Mouse (Mus musculus) R1 (cell line): ENCODE measurements around the gene Gm11983.

Experiments used
- DNase-seq: peaks from one replicate; pipeline ENCODE4 v3.0.0-alpha.2; 2018; ENCODE audit warnings: low read depth, low spot score

The Gm11983 gene

GRCm38 (mm10) chr11:6837554-6837953 lies at the start of gene Gm11983:
Gene Gm11983, minus strand, starts transcription at chr11:6837654.
- no peak for DNase-seq

DNA sequence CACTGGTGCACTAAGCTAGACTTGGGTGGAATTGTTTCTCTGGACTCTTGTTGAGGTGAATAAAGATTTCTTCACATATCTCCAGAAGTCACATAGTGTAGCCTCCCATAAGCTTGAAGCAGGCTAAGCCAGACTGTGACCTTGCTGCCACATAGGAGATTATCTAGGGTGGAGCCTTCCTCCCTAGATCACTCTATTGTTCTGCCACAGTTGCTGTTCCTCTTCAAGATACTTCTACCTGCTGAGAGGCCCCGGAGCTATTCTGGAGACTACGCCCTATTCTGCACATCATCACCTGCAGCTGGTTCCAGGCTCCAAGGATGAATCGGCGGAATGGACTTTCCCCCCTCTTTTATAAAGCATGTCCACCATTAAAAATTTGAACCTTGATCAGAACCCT lies 45.6 kb upstream of the Gm11983 start:
- DNase-seq: peak; percentile 88

GRCm38 (mm10) chr11:6881614-6882013 lies 44.2 kb upstream of the Gm11983 start:
- peak; percentile 84 for DNase-seq

- no peak for DNase-seq
Observed at GRCm38 (mm10) chr11:6877740-6878139, 40.3 kb upstream of the Gm11983 start.

GRCm38 (mm10) chr11:6870947-6871346 lies 33.5 kb upstream of the Gm11983 start:
- DNase-seq: no peak

GRCm38 (mm10) chr11:6865536-6865935 lies 28.1 kb upstream of the Gm11983 start:
- no peak for DNase-seq

DNA sequence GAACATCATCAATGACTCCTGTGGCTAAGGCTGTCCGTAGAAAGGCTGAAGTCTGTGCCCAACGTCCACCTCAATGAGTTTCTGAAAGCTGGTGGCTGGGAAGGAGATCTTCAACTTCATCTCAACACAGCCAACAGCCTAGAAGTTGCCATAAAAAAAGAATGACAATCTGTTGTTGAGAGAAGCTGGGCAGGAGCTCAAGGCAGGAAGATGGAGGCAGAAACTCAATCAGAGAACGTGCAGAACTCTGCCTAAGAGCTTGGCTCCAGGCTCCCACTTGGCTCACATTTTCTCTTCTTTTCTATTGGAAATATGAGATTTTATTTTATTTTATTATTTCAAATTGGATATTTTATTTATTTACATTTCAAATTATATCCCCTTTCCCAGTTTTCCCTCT lies 24.7 kb upstream of the Gm11983 start:
- no peak for DNase-seq

DNA sequence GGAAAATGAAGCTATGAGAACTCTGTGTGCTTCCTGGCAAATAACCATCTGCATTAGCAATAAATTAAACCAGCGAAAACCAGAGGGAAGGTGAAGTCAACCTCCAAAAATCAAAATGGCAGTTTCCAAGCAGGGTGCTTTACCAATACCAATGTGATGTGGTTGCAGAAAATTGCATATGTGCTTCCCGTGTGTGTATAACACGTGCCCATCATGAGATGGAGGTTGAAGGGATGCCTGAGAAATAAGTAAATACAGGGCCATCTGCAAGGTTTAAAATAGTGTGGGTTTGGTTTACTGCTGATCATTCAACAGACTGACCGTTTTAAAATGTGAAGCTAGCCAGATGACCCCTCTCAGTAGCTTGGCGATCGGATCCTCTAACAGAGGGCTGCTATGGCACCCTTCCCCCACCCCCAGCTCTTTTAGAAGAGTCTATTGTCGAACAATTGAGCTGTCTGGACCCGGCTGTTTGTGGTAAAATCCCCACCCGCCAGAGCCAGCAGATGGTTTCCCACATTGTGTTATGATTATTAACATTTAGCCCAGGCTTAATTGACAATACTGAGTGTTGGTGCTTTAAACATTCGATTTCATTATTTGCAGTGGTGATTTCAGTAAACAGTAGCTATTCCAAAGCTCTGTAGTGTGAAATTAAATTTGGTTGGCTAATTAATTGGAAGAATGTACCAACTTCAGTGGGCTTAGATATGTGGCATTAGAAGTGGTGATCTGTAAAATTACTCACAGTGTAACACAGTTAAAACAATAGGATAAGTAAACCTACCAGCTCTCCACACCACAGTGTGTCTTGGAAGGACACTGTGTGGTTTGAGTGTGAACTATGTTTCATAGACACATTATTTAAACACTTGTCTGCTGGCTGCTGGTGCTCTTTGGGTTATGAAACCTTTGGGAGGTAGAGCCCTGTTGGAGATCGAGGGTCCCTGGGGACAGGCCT lies 22.7 kb upstream of the Gm11983 start:
- no peak for DNase-seq

- no peak for DNase-seq
Observed at GRCm38 (mm10) chr11:6859096-6859495, 21.6 kb upstream of the Gm11983 start.

DNA sequence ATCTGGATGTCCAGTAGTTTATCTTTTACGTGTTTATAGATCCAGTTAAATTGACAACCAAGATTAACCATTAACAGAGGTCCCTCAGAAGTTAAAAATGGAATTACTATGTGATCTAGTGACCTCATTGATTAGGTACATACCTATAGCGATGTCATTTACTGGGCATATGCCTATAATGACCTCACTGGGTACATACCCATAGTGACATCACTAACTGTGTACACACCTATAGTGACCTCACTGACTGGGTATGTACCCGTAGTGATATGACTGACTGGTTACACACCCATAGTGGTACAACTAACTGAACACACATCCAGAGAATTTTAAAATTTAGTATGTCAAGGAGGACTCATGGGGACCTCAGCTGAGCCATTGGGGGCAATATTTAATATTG lies 18.5 kb upstream of the Gm11983 start:
- DNase-seq: no peak

GRCm38 (mm10) chr11:6853366-6853765 lies 15.9 kb upstream of the Gm11983 start:
- peak; percentile 78 for DNase-seq

GRCm38 (mm10) chr11:6843831-6844230 lies 6.4 kb upstream of the Gm11983 start:
- no peak for DNase-seq

DNA sequence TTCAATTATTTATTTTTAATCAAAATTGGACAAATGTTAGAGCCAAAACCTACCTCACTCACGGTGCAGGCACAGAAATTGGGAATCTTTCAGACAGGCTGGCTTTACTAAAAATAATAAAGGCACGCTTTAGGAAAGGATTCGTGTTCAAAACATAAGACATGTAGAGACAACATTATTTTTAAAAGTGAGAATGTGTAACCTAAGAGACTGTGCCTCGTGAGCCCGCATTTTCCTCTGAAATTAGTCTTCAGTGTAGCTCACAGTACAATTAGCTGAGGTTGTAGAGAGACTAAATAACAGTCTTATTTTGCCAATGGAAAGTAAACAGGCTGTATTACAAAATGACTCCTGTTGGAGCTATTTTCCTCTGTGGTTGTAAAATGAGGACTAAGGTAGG lies 4.7 kb upstream of the Gm11983 start:
- DNase-seq: no peak

DNA sequence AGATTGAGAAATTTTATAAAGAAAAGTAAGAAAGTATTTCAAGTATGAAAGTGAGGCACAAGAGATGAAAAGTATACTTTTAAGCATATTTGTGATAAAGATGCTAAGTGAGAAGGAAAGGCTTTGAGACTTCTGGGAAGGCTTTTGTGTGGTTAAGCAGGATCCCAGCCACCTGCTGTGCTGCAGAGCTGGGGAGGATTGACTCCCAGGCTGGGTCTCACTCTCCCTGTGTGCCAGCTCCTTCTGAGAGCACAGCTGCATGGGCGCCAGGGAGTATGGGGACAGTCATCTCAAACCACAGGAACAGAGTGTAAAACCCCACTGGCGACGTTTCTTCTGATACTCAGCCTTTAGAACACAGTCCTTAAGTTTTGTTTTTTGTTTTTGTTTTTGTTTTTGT lies 3.3 kb upstream of the Gm11983 start:
- peak; percentile 71 for DNase-seq

GRCm38 (mm10) chr11:6834636-6835035 lies 2.8 kb downstream of the Gm11983 start:
- no peak for DNase-seq

DNA sequence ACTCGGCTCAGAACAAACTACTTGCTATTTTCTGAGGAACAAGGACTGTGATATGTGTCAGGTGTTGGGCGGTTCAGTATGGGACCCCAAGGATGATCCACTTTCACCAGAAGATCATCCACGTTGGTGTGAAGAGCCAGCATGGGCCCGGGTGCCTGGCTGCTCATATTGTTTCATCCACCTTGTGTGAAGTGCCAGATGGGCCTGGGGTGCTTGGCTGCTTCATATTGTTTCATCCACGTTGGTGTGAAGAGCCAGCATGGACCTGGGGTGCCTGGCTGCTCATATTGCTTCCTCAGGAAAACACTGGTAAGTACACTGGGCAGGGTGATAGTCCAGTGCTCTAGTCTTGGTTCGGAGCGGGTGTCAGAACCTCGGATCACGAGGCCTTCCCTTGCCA lies 3.7 kb downstream of the Gm11983 start:
- no peak for DNase-seq

- no peak for DNase-seq
Observed at GRCm38 (mm10) chr11:6831931-6832330, 5.5 kb downstream of the Gm11983 start.

DNA sequence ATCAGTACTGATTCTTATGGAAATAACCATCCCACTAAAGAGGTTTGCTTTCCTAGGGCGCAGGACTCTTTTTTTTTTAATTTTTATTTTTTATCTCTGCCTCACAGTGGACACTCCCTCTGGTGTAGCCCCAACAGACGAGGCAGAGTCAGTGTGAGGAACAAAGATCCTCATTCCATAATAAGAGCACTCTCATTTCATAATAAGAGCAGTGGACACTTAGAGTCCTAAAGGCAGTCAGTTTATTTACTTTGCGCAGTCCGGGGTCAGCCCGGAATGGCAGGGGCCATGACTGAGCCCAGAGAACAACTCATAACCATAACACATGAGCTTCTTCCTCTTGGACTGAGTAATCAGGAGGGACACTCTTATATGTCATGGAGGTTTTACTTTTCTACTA lies 9.3 kb downstream of the Gm11983 start:
- no peak for DNase-seq

GRCm38 (mm10) chr11:6826157-6826556 lies 11.3 kb downstream of the Gm11983 start:
- DNase-seq: no peak

DNA sequence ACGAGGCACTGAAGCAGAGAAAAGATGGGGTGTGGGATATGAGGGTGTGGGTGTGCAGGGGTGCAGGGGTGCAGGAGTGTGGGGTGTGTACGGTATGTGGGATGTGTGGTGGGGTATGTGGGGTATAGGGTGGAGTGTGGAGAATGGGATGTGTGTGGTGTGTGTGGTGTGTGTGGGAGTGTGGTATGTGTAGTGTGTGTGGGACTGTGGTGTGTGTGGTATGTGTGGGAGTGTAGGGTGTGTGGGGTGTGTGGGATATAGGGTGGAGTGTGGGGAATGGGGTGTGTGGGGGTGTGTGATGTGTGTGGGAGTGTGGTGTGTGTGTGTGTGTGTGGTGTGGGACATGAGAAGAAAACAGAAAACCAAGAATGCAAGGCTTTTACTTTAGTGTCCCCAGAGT lies 14.3 kb downstream of the Gm11983 start:
- DNase-seq: no peak

DNA sequence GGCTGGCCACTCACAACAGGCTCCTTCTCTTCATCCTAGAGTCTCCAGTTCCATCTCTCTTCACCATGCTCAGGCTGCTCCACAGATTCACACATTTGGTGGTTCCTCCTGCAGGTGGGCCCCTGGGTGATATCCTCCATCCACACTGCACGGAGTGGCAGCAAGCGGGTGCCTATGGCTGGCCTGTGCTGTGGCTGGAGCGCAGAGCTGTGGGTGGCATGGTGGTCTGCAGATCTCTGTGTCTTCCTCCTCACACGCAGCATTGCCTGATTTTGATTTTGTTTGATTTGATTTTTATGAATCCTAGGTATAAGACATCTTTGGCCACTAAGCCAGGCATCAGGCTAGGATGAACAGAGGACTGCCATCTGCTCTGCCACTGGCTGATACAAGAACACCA lies 23.0 kb downstream of the Gm11983 start:
- no peak for DNase-seq

- DNase-seq: peak; percentile 51
Observed at GRCm38 (mm10) chr11:6802879-6803278, 34.6 kb downstream of the Gm11983 start.

DNA sequence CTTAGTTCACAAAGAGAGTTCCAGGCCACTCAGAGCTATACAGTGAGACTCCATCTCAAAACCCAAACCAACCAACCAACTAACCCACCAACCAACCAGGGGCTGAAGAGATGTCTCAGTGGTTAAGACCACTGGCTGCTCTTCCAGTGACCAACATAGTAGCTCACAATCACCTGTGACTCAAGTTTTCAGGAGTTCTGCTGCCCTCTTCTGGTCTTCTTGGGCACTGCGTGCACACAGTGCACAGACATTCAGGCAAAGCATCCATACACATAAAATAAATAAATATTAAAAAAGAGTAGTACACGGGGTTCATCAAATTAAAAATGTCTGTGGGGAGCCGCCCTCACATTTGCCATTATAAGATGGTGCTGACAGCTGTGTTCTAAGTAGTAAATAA lies 46.8 kb downstream of the Gm11983 start:
- no peak for DNase-seq
